Mouse (Mus musculus): ENCODE data around the gene Rpp14.

GRCm38 (mm10) chr14:8038791-8039448 lies 41.2 kb upstream of the Rpp14 start:
- no peak for TF ChIP-seq CTCF (IDR thresholded peaks at IDR 0.05; ENCODE audit: low read depth, low read length)
- TF ChIP-seq GATA1 (IDR thresholded peaks at IDR 0.05; ENCODE audit: borderline replicate concordance, low read length), result no peak
- TF ChIP-seq GATA2 (IDR thresholded peaks at IDR 0.05; ENCODE audit: borderline replicate concordance, low read depth, low read length), result no peak

Data from G1E (cell line).